Mouse (Mus musculus) heart, adult 2 months (tissue): Measurements from ENCODE around the gene Dzip1l.

Source experiments
- CTCF ChIP-seq: fragments of 200-600 bp; IDR thresholded peaks from 2 replicates; pipeline ENCODE4 v1.8.1; 2022; ENCODE audit warnings: antibody characterized with exemption, mild to moderate bottlenecking, moderate library complexity
- POLR2A ChIP-seq: fragments of 200-500 bp; IDR thresholded peaks from 2 replicates; pipeline ENCODE4 v1.6.1; 2011; ENCODE audit warnings: mild to moderate bottlenecking, low read depth, low read length, control low read depth; ENCODE audit not compliant: insufficient read depth

DNA sequence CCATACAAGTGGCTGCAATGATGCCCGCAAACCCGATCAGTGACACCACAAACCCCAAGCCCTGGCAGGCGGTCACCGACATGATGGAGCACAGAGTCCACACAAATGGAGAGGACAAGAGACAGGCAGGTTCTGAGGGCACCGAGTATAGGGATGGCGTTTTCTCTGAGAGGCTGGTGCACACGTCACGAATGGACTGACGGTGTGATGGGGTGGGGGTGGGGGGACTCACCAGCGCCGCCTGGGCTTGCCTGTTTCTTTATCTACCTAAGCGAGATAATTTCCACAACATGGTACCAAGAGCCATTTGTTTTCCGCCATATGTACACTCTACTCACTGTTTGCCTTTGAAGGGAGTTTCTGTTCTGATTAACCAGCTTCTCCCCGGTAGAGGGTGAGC lies 87.8 kb downstream of the Dzip1l start, which contains the start of gene Cldn18:
- TF ChIP-seq CTCF (no peak), POLR2A (no peak)
